Mouse (Mus musculus) liver, embryonic 11.5 days (tissue): ENCODE measurements at regions not wholly inside any gene's neighbourhood (a gene's known extent, or its start where the extent isn't known, plus 50 kb on each side); places are given as distances from the start of the nearest gene placed in this dataset.

Experiments
- ATAC-seq: fragments of 200-750 bp; cut with Nextera tagmentation; replicated peaks from 2 replicates; pipeline ENCODE4 v1.8.0; 2017; ENCODE audit warnings: moderate number of reproducible peaks, mild to moderate bottlenecking, moderate TSS enrichment, moderate library complexity; ENCODE audit not compliant: low FRiP score
- DNase-seq: peaks from one replicate; pipeline ENCODE4 v3.0.0-alpha.2; 2017; ENCODE audit warnings: low spot score
- H3K27ac ChIP-seq: fragments of 300-500 bp; sonication (generic); 2 replicates; pipeline ENCODE4 v1.5.1; 2014; ENCODE audit warnings: mild to moderate bottlenecking, low read depth, low read length, control low read depth
- H3K27me3 ChIP-seq: fragments of 300-500 bp; sonication (generic); replicated peaks from 2 replicates; pipeline ENCODE4 v1.6.1; 2014; ENCODE audit warnings: low read length, mixed read lengths; ENCODE audit not compliant: control insufficient read depth, insufficient read depth
- H3K36me3 ChIP-seq: fragments of 300-500 bp; sonication (generic); 2 replicates; pipeline ENCODE4 v1.6.1; 2014; ENCODE audit warnings: mild to moderate bottlenecking, low read length, moderate library complexity, mixed read lengths; ENCODE audit not compliant: control insufficient read depth, insufficient read depth
- H3K4me1 ChIP-seq: fragments of 300-500 bp; sonication (generic); replicated peaks from 2 replicates; pipeline ENCODE4 v1.6.1; 2014; ENCODE audit warnings: low read length, mixed read lengths; ENCODE audit not compliant: control insufficient read depth, insufficient read depth
- H3K4me2 ChIP-seq: fragments of 300-500 bp; sonication (generic); 2 replicates; pipeline ENCODE4 v1.6.1; 2014; ENCODE audit warnings: mild to moderate bottlenecking, control low read depth, moderate library complexity
- H3K4me3 ChIP-seq: fragments of 300-500 bp; sonication (generic); 2 replicates; pipeline ENCODE4 v1.5.1; 2014; ENCODE audit warnings: low read depth, low read length, control low read depth
- H3K9ac ChIP-seq: fragments of 300-500 bp; sonication (generic); 2 replicates; pipeline ENCODE4 v1.6.1; 2014; ENCODE audit warnings: low read depth, low read length, control low read depth
- H3K9me3 ChIP-seq: fragments of 300-500 bp; sonication (generic); 2 replicates; pipeline ENCODE4 v1.6.1; 2016; ENCODE audit warnings: low read length, inconsistent platforms, mixed read lengths; ENCODE audit not compliant: control insufficient read depth
- WGBS: fragments of 180-500 bp; shearing (Covaris S2); extraction: QIAGEN DNeasy Blood & Tissue Kit; methylation state at CpG from one replicate; pipeline ENCODE4 v1.1.7; 2014; 5-methylcytosine and 5-hydroxymethylcytosine counted together

GRCm38 (mm10) chr10:91734691-91735090 is 553.6 kb upstream of the Tmpo start:
- 79% methylated on average over 8 of the region's 8 CpGs for WGBS
- H3K9ac ChIP-seq: no peak overlapping the region
- no peaks in the 10 kb centered on the region for H3K9me3 ChIP-seq
- H3K36me3 ChIP-seq: no peaks in the 10 kb centered on the region
- no peaks in the 10 kb centered on the region for H3K4me1 ChIP-seq
- H3K4me2 ChIP-seq: no peak overlapping the region
- DNase-seq: no peak
- ATAC-seq: no peak
- H3K4me3 ChIP-seq: no peak overlapping the region
- no peak overlapping the region for H3K27ac ChIP-seq
- H3K27me3 ChIP-seq: no peaks in the 10 kb centered on the region

GRCm38 (mm10) chr10:91732007-91732589 is 551.0 kb upstream of the Tmpo start:
- Histone ChIP-seq H3K4me3 (no peak overlapping the region), H3K27ac (no peak overlapping the region), H3K4me1 (no peaks in the 10 kb centered on the region), H3K4me2 (no peak overlapping the region), H3K9ac (no peak overlapping the region), H3K9me3 (no peaks in the 10 kb centered on the region), H3K36me3 (no peaks in the 10 kb centered on the region), H3K27me3 (no peaks in the 10 kb centered on the region)
- 79% methylated on average over 9 of the region's 9 CpGs for WGBS
- no peak for ATAC-seq
- DNase-seq: no peak

GRCm38 (mm10) chr10:91730062-91730461 is 548.9 kb upstream of the Tmpo start:
- no peaks in the 10 kb centered on the region for H3K9me3 ChIP-seq
- ATAC-seq (no peak), DNase-seq (no peak)
- H3K36me3 ChIP-seq: no peaks in the 10 kb centered on the region
- no peak overlapping the region for H3K27ac ChIP-seq
- H3K9ac ChIP-seq: no peak overlapping the region
- no peaks in the 10 kb centered on the region for H3K4me1 ChIP-seq
- no peaks in the 10 kb centered on the region for H3K27me3 ChIP-seq
- 84% methylated on average over 6 of the region's 6 CpGs for WGBS
- H3K4me3 ChIP-seq: no peak overlapping the region
- H3K4me2 ChIP-seq: no peak overlapping the region

- H3K9me3 ChIP-seq: no peaks in the 10 kb centered on the region
- no peaks in the 10 kb centered on the region for H3K27me3 ChIP-seq
- H3K27ac ChIP-seq: no peak overlapping the region
- H3K4me2 ChIP-seq: no peak overlapping the region
- DNase-seq: no peak
- H3K4me3 ChIP-seq: no peak overlapping the region
- no peak for ATAC-seq
- WGBS: 86% methylated on average over 9 of the region's 9 CpGs
- no peak overlapping the region for H3K9ac ChIP-seq
- no peaks in the 10 kb centered on the region for H3K4me1 ChIP-seq
- no peaks in the 10 kb centered on the region for H3K36me3 ChIP-seq
These were observed 538.7 kb upstream of the Tmpo start for GRCm38 (mm10) chr10:91719561-91720371.

- Histone ChIP-seq H3K36me3 (no peaks in the 10 kb centered on the region), H3K9ac (no peak overlapping the region), H3K4me1 (no peaks in the 10 kb centered on the region), H3K27me3 (no peaks in the 10 kb centered on the region), H3K9me3 (no peaks in the 10 kb centered on the region), H3K27ac (no peak overlapping the region), H3K4me3 (no peak overlapping the region), H3K4me2 (no peak overlapping the region)
- DNase-seq (no peak), ATAC-seq (no peak)
- 93% methylated on average over 7 of the region's 7 CpGs for WGBS
These were observed 535.5 kb upstream of the Tmpo start for GRCm38 (mm10) chr10:91716604-91717003.

GRCm38 (mm10) chr10:91714648-91715047 is 533.5 kb upstream of the Tmpo start:
- Histone ChIP-seq H3K9ac (no peak overlapping the region), H3K4me2 (no peak overlapping the region), H3K36me3 (no peaks in the 10 kb centered on the region), H3K9me3 (no peaks in the 10 kb centered on the region), H3K27ac (no peak overlapping the region), H3K27me3 (no peaks in the 10 kb centered on the region), H3K4me1 (no peaks in the 10 kb centered on the region), H3K4me3 (no peak overlapping the region)
- no peak for DNase-seq
- no peak for ATAC-seq
- 76% methylated on average over 3 of the region's 3 CpGs for WGBS

- DNase-seq: no peak
- no peak overlapping the region for H3K4me2 ChIP-seq
These were observed 532.4 kb upstream of the Tmpo start for GRCm38 (mm10) chr10:91713529-91713928.

GRCm38 (mm10) chr10:91706816-91707215 is 525.7 kb upstream of the Tmpo start:
- no peak overlapping the region for H3K4me3 ChIP-seq
- DNase-seq (no peak), ATAC-seq (no peak)
- 91% methylated on average over 3 of the region's 3 CpGs for WGBS
- H3K4me1 ChIP-seq: no peaks in the 10 kb centered on the region
- no peak overlapping the region for H3K27ac ChIP-seq
- no peaks in the 10 kb centered on the region for H3K9me3 ChIP-seq
- no peak overlapping the region for H3K9ac ChIP-seq
- no peak overlapping the region for H3K4me2 ChIP-seq
- no peaks in the 10 kb centered on the region for H3K27me3 ChIP-seq
- H3K36me3 ChIP-seq: no peaks in the 10 kb centered on the region

More at GRCm38 (mm10) chr10:91713529-91713928, 532.4 kb upstream of the Tmpo start:
- ATAC-seq: no peak
- Histone ChIP-seq H3K9ac (no peak overlapping the region), H3K4me1 (no peaks in the 10 kb centered on the region), H3K27me3 (no peaks in the 10 kb centered on the region), H3K27ac (no peak overlapping the region), H3K9me3 (no peaks in the 10 kb centered on the region), H3K36me3 (no peaks in the 10 kb centered on the region), H3K4me3 (no peak overlapping the region)
- 53% methylated on average over 7 of the region's 7 CpGs for WGBS

GRCm38 (mm10) chr10:91704751-91705150 is 523.6 kb upstream of the Tmpo start:
- no peak overlapping the region for H3K4me3 ChIP-seq
- DNase-seq (no peak), ATAC-seq (no peak)
- H3K27me3 ChIP-seq: no peaks in the 10 kb centered on the region
- H3K4me1 ChIP-seq: no peaks in the 10 kb centered on the region
- no peak overlapping the region for H3K4me2 ChIP-seq
- 59% methylated on average over 3 of the region's 3 CpGs for WGBS
- H3K9ac ChIP-seq: no peak overlapping the region
- H3K9me3 ChIP-seq: no peaks in the 10 kb centered on the region
- no peaks in the 10 kb centered on the region for H3K36me3 ChIP-seq
- H3K27ac ChIP-seq: no peak overlapping the region
